Mouse (Mus musculus) central nervous system, embryonic 11.5 days (tissue): ENCODE results near the gene Sepsecs. TPM values are rescaled to one million over a fixed set of nuclear protein-coding genes. Genes with fewer than 3 reads are reported as not detected.

Experiments used
- polyA plus RNA-seq: library from polyadenylated mRNA; depleted of rRNA; stranded (reverse); fragments of >200 nt; gene quantifications from 2 replicates; pipeline ENCODE4 v1.2.3, GENCODE M21; 2012; rRNA removed

Sepsecs gene
- polyA plus RNA-seq = 7.4 and 11.3 TPM in 2 replicates

DNA sequence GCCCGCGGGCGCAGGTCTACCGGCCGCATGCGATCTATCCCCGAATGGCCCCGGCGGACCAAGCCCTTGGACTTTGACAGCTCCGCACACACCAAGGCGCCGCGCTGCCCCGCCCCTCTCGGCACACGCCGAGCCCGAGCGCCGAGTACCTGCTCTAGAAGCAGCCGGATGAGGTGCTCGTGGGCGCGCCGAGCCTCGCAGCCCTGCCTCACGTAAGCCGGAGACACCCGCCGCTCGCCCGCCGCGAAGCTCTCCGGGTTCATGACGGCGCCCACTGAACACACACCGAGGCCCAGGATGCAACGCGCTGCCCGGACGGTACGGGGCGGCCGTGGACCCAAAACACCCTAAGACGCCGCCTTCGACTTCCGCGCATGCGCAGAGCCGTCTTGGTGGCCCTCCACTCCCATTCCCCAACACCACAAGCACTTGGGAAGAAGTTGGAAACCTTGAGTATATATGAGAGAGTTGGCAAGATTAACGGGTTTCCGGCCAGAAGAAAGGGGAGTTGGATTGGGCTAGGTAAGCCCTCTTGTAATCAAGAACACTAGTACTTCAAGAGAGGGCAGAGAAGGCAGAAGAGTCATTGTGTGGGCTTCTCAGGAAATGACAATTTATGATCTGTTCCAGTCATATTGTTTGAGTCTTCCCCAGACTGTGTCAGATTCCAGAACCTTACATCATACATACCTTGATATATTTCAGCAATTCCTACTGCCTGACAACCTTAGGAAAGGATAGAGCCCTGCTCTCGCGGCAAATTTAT lies at the start of gene Sepsecs:
Sepsecs (minus strand) TSS at position 283 of the 766 bp plus-strand sequence.

Other genes with a start within 250 kb of the Sepsecs start
- gene Ccdc149, start 198.2 kb downstream of the Sepsecs start, polyA plus RNA-seq = 2.8 and 3.3 TPM in 2 replicates
- gene Lgi2, start 103.2 kb downstream of the Sepsecs start, polyA plus RNA-seq = 1.8 and 3.1 TPM in 2 replicates
- 20.5 and 21.0 TPM in 2 replicates for gene Pi4k2b, start 71.9 kb upstream of the Sepsecs start, polyA plus RNA-seq
- gene Zcchc4, start 105.7 kb upstream of the Sepsecs start, polyA plus RNA-seq = 16.4 and 25.7 TPM in 2 replicates
- gene Anapc4, start 164.3 kb upstream of the Sepsecs start, polyA plus RNA-seq = 192 and 306 TPM in 2 replicates